Mouse (Mus musculus) liver, embryonic 14.5 days (tissue): ENCODE data around the gene Arhgap20. TPM values are rescaled to one million over a fixed set of nuclear protein-coding genes. Genes with fewer than 3 reads are reported as not detected.
A peak's percentile ranks its signal among the peaks of the same experiment; 100 is the strongest.

Experiments
- ATAC-seq: fragments of 200-750 bp; cut with Nextera tagmentation; 2 replicates; pipeline ENCODE4 v1.8.0; 2017; ENCODE audit warnings: moderate number of reproducible peaks, mild to moderate bottlenecking, moderate library complexity; ENCODE audit not compliant: insufficient read depth
- DNase-seq, 3 experiments: peaks; one replicate each; pipeline ENCODE4 v3.0.0-alpha.2; 2012 to 2013; ENCODE audit warnings: low read depth in 3 of 3, low spot score in 3 of 3
- H3K27ac ChIP-seq: fragments of 300-500 bp; sonication (generic); 2 replicates; pipeline ENCODE4 v1.5.1; 2014; ENCODE audit warnings: moderate library complexity, mild to moderate bottlenecking, control low read depth, inconsistent platforms
- H3K27me3 ChIP-seq: fragments of 300-500 bp; sonication (generic); 2 replicates; pipeline ENCODE4 v1.6.1; 2014; ENCODE audit warnings: mild to moderate bottlenecking, low read length, moderate library complexity; ENCODE audit not compliant: control insufficient read depth, insufficient read depth
- H3K36me3 ChIP-seq: fragments of 300-500 bp; sonication (generic); replicated peaks from 2 replicates; pipeline ENCODE4 v1.6.1; 2014; ENCODE audit warnings: low read depth; ENCODE audit not compliant: control insufficient read depth, insufficient read depth
- H3K4me1 ChIP-seq, 2 experiments: fragments of 200-500 bp in 1 of 2; fragments of 300-500 bp in 1 of 2; sonication (generic) in 1 of 2; replicated peaks; 2 replicates each; pipeline ENCODE4 v1.6.1; 2012 to 2014; ENCODE audit warnings: antibody characterized with exemption in 1 of 2, inconsistent platforms in 1 of 2, low read length in 1 of 2; ENCODE audit not compliant: control insufficient read depth in 2 of 2, insufficient read depth in 2 of 2
- H3K4me2 ChIP-seq: fragments of 300-500 bp; sonication (generic); 2 replicates; pipeline ENCODE4 v1.6.1; 2014; ENCODE audit warnings: low read depth, mild to moderate bottlenecking, control low read depth, moderate library complexity
- H3K4me3 ChIP-seq, 2 experiments: fragments of 200-500 bp in 1 of 2; fragments of 300-500 bp in 1 of 2; sonication (generic) in 1 of 2; 2 replicates each; pipeline ENCODE4 v1.5.1; 2012 to 2014; ENCODE audit warnings: low read depth in 2 of 2, low read length in 2 of 2, mild to moderate bottlenecking in 2 of 2, control low read depth in 1 of 2, inconsistent platforms in 1 of 2, moderate library complexity in 1 of 2; ENCODE audit not compliant: insufficient read depth in 1 of 2
- H3K9ac ChIP-seq: fragments of 300-500 bp; sonication (generic); replicated peaks from 2 replicates; pipeline ENCODE4 v1.6.1; 2014; ENCODE audit warnings: mild to moderate bottlenecking, control low read depth, moderate library complexity
- H3K9me3 ChIP-seq: fragments of 300-500 bp; sonication (generic); 2 replicates; pipeline ENCODE4 v1.6.1; 2016; ENCODE audit warnings: low read length, mixed read lengths; ENCODE audit not compliant: control insufficient read depth
- CTCF ChIP-seq: IDR thresholded peaks from 2 replicates; pipeline ENCODE4 v1.5.1; 2016; ENCODE audit warnings: antibody characterized with exemption, low read depth, control low read depth
- EP300 ChIP-seq: IDR thresholded peaks from 2 replicates; pipeline ENCODE4 v1.6.1; 2016; ENCODE audit warnings: antibody characterized with exemption, low read depth
- WGBS: fragments of 180-500 bp; shearing (Covaris S2); extraction: QIAGEN DNeasy Blood & Tissue Kit; methylation state at CpG from one replicate; pipeline ENCODE4 v1.1.7; 2014; ENCODE audit not compliant: insufficient replicate concordance; 5-methylcytosine and 5-hydroxymethylcytosine counted together
- polyA plus RNA-seq, 2 experiments: library from polyadenylated mRNA; depleted of rRNA in 1 of 2; stranded (reverse) in 1 of 2; unstranded in 1 of 2; fragments of >200 nt; fragmentation: Nextera tagmentation in 1 of 2; extraction: Ambion mirVana in 1 of 2; gene quantifications; 2 replicates each; pipeline versions ENCODE4 v1.2.1 to v1.2.3; 2012 to 2014

The Arhgap20 gene
- polyA plus RNA-seq, 2 experiments: 0.02 to 0.03 TPM

DNA sequence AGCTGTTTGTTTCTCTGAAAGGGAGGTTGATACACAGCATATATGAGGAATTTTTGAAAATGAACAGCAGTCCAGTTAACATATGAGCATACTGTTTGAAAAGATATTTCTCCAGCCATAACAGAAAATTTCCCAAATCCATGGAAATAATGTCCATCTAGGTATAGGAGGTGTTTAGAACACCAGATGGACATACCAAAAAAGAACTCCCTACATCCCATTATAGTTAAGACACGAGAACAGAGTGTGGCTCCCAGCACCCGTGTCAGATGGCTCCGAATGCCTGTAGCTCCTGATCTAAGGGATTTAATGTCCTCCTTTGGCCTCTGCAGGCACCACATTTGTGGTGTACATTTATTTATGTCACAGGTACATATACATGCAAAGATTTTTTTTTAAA, 99.1 kb downstream of the Arhgap20 start:
- Histone ChIP-seq H3K9me3 (no peaks in the 10 kb centered on the region), H3K4me3 (no peak overlapping the region), H3K27ac (no peak overlapping the region), H3K27me3 (no peaks in the 10 kb centered on the region), H3K36me3 (no peaks in the 10 kb centered on the region), H3K4me2 (no peak overlapping the region), H3K9ac (no peak overlapping the region), H3K4me1 (no peaks in the 10 kb centered on the region)
- DNase-seq (no peak), ATAC-seq (no peak)
- TF ChIP-seq EP300 (no peak), CTCF (no peak)
- WGBS: 69% methylated on average over 3 of the region's 3 CpGs

DNA sequence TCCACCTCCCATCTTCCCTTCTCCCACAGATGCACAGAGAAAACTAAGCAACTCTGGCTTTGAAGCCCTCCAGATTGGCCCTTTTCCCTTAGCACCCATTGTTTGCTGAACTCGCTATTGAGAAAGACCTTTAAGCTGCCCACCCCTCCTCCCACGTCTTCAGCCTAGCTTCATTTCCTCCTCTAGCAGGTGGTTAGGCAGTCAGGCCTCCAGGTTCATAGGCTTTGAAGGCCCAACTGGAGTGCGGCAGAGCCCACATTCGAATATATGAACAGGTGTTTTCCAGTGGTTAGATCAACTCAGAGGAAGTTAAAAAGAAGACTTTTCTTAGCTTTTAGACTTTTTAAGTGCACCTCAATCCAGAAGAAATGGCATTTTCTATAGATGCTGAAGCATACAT, 101.5 kb downstream of the Arhgap20 start:
- 51% methylated on average over 4 of the region's 4 CpGs for WGBS
- Histone ChIP-seq H3K9me3 (no peaks in the 10 kb centered on the region), H3K36me3 (no peaks in the 10 kb centered on the region), H3K9ac (no peak overlapping the region), H3K4me3 (no peak overlapping the region), H3K4me1 (no peaks in the 10 kb centered on the region), H3K27me3 (no peaks in the 10 kb centered on the region), H3K4me2 (no peak overlapping the region), H3K27ac (no peak overlapping the region)
- ATAC-seq: no peak
- DNase-seq: no peak
- TF ChIP-seq EP300: no peak
- no peak for TF ChIP-seq CTCF

DNA sequence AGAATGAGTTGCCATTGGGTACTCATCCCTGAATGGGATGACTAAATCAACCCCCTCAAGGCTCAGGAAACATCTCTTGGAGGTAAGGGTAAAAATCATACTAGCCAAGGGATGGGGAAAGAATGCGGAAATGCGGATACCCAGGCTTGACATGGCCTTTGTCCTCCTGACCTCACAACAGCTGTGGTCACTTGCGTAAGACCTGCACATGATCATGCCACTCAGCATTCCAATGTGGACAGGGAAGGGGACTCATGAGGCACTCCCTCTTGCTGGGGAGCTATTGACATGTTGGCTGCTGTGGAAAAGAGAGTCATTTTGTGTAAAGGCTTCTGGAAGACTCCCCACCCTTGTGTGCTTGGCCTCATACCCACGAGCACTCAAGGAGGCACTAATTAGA, 103.9 kb downstream of the Arhgap20 start:
- 61% methylated on average over 4 of the region's 4 CpGs for WGBS
- no peak overlapping the region for H3K27ac ChIP-seq
- no peak for TF ChIP-seq EP300
- TF ChIP-seq CTCF: no peak
- ATAC-seq (no peak), DNase-seq (peak in 2 of 3 experiments; percentile 3 to 17)
- H3K36me3 ChIP-seq: no peaks in the 10 kb centered on the region
- no peak overlapping the region for H3K9ac ChIP-seq
- no peaks in the 10 kb centered on the region for H3K27me3 ChIP-seq
- no peak overlapping the region for H3K4me2 ChIP-seq
- no peaks in the 10 kb centered on the region for H3K4me1 ChIP-seq
- no peak overlapping the region for H3K4me3 ChIP-seq
- H3K9me3 ChIP-seq: no peaks in the 10 kb centered on the region

DNA sequence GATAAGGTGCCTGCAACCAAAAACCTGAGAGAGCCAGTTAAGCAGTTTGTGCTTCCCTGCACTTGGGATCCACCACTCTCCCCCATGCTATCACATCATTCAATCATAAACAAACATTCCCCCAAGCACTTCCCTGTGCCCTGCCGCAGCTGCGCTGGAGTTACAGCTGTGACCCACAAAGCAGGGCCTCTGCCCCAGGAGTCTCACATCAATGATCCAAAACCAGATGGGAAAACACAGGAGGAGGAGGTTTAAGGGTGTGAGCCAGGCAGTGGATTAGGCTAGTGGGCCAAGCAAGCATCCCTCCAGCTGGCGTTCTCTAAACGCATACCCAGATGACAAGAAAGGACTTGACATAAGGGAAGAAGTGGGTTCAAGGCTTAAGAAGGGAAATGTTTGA, 109.2 kb downstream of the Arhgap20 start:
- DNase-seq: no peak
- Histone ChIP-seq H3K9ac (no peak overlapping the region), H3K27me3 (no peaks in the 10 kb centered on the region), H3K9me3 (no peaks in the 10 kb centered on the region), H3K4me2 (no peak overlapping the region), H3K4me3 (no peak overlapping the region), H3K36me3 (no peaks in the 10 kb centered on the region), H3K4me1 (no peaks in the 10 kb centered on the region), H3K27ac (no peak overlapping the region)
- 43% methylated on average over 4 of the region's 4 CpGs for WGBS
- no peak for ATAC-seq
- no peak for TF ChIP-seq EP300
- TF ChIP-seq CTCF: no peak

DNA sequence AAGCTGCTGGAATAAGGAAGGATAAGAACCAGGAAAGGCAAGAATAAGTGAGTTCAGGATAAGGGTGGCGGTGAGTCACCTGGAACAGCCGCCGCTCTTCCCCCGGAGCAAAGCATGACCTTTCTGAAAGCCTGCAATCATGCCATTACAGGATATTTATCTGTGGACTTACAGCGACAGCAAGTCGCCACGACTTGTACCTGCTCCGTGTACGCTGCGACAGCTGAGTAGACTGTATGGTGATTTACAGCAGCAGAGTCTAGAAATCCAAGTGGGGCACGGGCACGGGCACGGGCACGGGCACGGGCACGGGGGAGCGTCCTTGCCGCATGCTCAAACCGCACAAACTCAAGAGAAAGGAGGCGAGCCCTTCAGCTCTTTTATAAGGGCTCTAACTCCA, 110.4 kb downstream of the Arhgap20 start:
- Histone ChIP-seq H3K4me1 (no peaks in the 10 kb centered on the region), H3K4me3 (no peak overlapping the region), H3K27me3 (no peaks in the 10 kb centered on the region), H3K9ac (no peak overlapping the region), H3K36me3 (no peaks in the 10 kb centered on the region), H3K27ac (no peak overlapping the region), H3K9me3 (no peaks in the 10 kb centered on the region), H3K4me2 (no peak overlapping the region)
- 74% methylated on average over 20 of the region's 20 CpGs for WGBS
- DNase-seq (no peak), ATAC-seq (no peak)
- no peak for TF ChIP-seq EP300
- no peak for TF ChIP-seq CTCF
